Mouse (Mus musculus): ENCODE results near the gene Clca3b.
"Not testable (repeated sequence)": the region's sequence is repeated elsewhere in the genome, so short reads cannot be mapped to it uniquely, and the experiment has no call there.

DNA sequence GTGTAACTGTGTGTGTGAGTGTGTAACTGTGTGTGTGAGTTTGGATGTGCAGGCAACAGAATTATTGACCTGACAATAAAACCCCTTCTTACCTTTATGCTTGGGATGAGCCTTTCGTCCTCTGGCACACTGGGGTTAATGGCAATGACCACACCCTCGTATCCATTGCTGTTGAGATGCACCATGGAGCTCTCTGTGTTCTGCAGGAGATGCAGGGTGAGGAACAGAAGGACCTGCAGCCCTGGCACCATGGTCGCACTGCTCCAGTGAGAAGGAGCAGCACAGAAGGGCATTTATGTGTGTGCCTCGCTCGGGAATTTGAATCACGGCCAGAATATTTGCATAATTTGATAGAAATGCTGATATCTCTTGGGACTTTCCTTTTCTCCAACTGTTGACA is 29.9 kb downstream of the Clca3b start, which contains the start of gene Clca3a2:
- TF ChIP-seq EP300, CTCF (IDR thresholded peaks at IDR 0.05): not testable (repeated sequence)
